Mouse (Mus musculus): ENCODE data around the gene Gm47996. TPM values are rescaled to one million over a fixed set of nuclear protein-coding genes. Genes with fewer than 3 reads are reported as not detected.
A peak's percentile ranks its signal among the peaks of the same experiment; 100 is the strongest.

Gene Gm47996
- polyA plus RNA-seq, 1 experiment from 2014 or later = not detected

- Histone ChIP-seq H3K27me3 (replicated peaks; ENCODE audit: insufficient read depth, low read length) (no peaks in the 10 kb centered on the region), H3K4me3 (ENCODE audit: low read depth, low read length) (no peak overlapping the region), H3K36me3 (ENCODE audit: insufficient read depth, low read length) (no peaks in the 10 kb centered on the region), H3K4me1 (ENCODE audit: insufficient read depth, low read depth, low read length) (no peaks in the 10 kb centered on the region), H3K4me2 (replicated peaks; ENCODE audit: low read depth, low read length) (no peak overlapping the region), H3K27ac (ENCODE audit: low read length) (no peak overlapping the region), H3K9me3 (ENCODE audit: low read length) (no peaks in the 10 kb centered on the region), H3K9ac (replicated peaks; ENCODE audit: low read depth) (no peak overlapping the region)
- TF ChIP-seq CTCF (IDR thresholded peaks at IDR 0.05) = no peak
- TF ChIP-seq EP300 (IDR thresholded peaks at IDR 0.05) = no peak
- WGBS = 50% methylated on average over 3 of the region's 3 CpGs
- ATAC-seq (no peak), DNase-seq (ENCODE audit: low spot score) (no peak)
These were observed 23.8 kb downstream of the Gm47996 start for GRCm38 (mm10) chr1:151233756-151234155.

DNA sequence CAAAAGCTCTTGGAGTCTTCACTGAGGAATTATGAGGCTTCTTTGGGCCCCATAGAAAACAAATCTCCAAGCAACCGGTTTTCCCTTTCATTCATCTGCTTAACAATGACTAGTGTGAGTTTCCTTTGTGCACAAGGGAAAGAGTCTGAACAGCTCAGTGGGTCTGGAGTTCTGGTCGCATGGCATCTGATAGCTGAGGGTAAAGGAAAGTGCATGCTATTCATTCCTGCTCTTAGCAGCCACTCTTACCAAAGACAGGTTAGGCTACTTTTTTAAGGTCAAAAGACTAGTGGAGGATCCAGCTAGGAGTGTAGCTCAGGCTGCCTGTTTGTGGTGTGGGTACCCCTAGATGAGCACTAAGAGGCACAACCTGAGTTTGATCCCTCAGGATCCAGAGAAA is 25.6 kb downstream of the Gm47996 start:
- Histone ChIP-seq H3K4me1 (ENCODE audit: insufficient read depth, low read depth, low read length) (no peaks in the 10 kb centered on the region; the same call in 1 of the 2 replicates), H3K4me2 (replicated peaks; ENCODE audit: low read depth, low read length) (no peak overlapping the region), H3K27me3 (replicated peaks; ENCODE audit: insufficient read depth, low read length) (no peaks in the 10 kb centered on the region), H3K9ac (replicated peaks; ENCODE audit: low read depth) (no peak overlapping the region), H3K36me3 (ENCODE audit: insufficient read depth, low read length) (no peaks in the 10 kb centered on the region), H3K27ac (ENCODE audit: low read length) (no peak overlapping the region), H3K9me3 (ENCODE audit: low read length) (no peaks in the 10 kb centered on the region), H3K4me3 (ENCODE audit: low read depth, low read length) (no peak overlapping the region)
- no peak for TF ChIP-seq EP300 (IDR thresholded peaks at IDR 0.05)
- no peak for TF ChIP-seq CTCF (IDR thresholded peaks at IDR 0.05)
- WGBS = 51% methylated on average over 2 of the region's 2 CpGs
- ATAC-seq (peak; percentile 54), DNase-seq (ENCODE audit: low spot score) (peak; percentile 31)

DNA sequence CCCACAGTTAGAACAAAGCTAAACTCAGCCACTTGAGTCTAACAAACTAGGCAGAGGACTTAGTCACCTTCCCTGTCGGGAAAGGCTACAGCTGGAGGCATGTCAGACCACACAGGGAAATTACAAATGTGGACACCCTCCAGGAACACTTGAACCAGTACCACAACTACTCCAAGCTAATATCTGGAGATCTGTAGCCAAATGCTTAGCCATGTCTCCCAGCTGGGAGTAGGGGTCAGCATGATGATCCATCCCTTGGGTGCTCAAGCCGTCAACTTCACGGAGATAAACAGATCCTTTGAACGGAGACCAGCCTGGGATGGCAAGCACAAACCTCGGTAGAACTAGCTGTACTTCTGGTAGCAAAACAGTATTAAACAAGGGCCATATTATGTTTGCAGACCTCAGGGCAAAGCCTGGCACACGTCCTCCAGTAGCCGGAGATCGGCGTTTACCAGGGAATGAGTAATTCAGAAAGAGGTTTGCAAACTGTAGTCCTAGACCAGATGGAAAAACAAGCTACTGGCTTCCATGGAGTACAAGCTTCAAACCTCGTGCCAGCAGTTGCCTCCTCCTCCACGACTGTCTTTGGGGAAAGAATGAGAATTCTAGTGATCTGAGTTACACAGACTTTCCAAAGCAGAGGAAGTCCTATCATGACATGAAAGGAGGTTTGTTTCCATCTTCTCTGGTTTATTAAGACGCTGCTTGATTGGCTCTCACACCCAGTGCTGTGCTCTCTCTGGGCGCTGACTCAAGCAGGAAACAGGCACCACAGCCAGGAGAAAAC is 26.4 kb downstream of the Gm47996 start:
- Histone ChIP-seq H3K27ac (ENCODE audit: low read length) (peak overlapping the region; percentile 20), H3K36me3 (ENCODE audit: insufficient read depth, low read length) (no peaks in the 10 kb centered on the region)
- ATAC-seq = peak; percentile 83

DNA sequence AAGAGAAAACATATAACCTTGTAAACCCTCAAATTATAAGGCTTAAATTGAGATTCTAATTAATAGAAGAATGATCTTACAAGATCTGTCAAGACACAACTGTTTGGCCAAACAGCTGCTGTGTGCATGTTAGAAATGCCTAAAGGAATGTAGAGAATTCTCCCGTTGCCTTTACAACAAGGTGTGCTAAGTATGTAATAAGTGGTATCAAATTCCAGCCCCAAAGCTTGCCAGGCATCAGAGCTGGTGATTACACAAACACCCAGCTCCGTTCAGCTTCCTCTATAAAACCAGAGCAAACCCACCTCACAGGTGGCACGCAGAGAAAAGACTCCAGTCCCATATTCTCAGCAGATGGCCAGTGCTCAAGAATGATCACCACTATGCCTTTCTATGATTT is 27.8 kb downstream of the Gm47996 start:
- H3K27me3 ChIP-seq (replicated peaks; ENCODE audit: insufficient read depth, low read length) = no peaks in the 10 kb centered on the region
- peak overlapping the region; percentile 47; the same call in 1 of the 2 replicates for H3K27ac ChIP-seq (ENCODE audit: low read length)
- no peak overlapping the region for H3K9ac ChIP-seq (replicated peaks; ENCODE audit: low read depth)
- WGBS = 54% methylated on average over 3 of the region's 3 CpGs
- peak; percentile 66 for ATAC-seq
- no peaks in the 10 kb centered on the region for H3K9me3 ChIP-seq (ENCODE audit: low read length)
- no peaks in the 10 kb centered on the region; the same call in 1 of the 2 replicates for H3K4me1 ChIP-seq (ENCODE audit: insufficient read depth, low read depth, low read length)
- TF ChIP-seq CTCF (IDR thresholded peaks at IDR 0.05) (no peak), EP300 (IDR thresholded peaks at IDR 0.05) (peak; percentile 80)
- no peak overlapping the region for H3K4me2 ChIP-seq (replicated peaks; ENCODE audit: low read depth, low read length)
- peak; percentile 76 for DNase-seq (ENCODE audit: low spot score)
- H3K36me3 ChIP-seq (ENCODE audit: insufficient read depth, low read length) = no peaks in the 10 kb centered on the region
- no peak overlapping the region for H3K4me3 ChIP-seq (ENCODE audit: low read depth, low read length)

More for the DNA sequence above, 26.4 kb downstream of the Gm47996 start:
- no peak overlapping the region for H3K4me2 ChIP-seq (replicated peaks; ENCODE audit: low read depth, low read length)
- TF ChIP-seq EP300 (IDR thresholded peaks at IDR 0.05) (0 out of 2 replicates have a peak, but pooled peaks have one; percentile 21), CTCF (IDR thresholded peaks at IDR 0.05) (no peak)
- H3K4me1 ChIP-seq (ENCODE audit: insufficient read depth, low read depth, low read length) = no peaks in the 10 kb centered on the region; the same call in 1 of the 2 replicates
- H3K27me3 ChIP-seq (replicated peaks; ENCODE audit: insufficient read depth, low read length) = no peaks in the 10 kb centered on the region
- WGBS = 43% methylated on average over 13 of the region's 13 CpGs
- no peak overlapping the region for H3K9ac ChIP-seq (replicated peaks; ENCODE audit: low read depth)
- no peak overlapping the region for H3K4me3 ChIP-seq (ENCODE audit: low read depth, low read length)
- DNase-seq (ENCODE audit: low spot score) = peak; percentile 71
- no peaks in the 10 kb centered on the region for H3K9me3 ChIP-seq (ENCODE audit: low read length)

DNA sequence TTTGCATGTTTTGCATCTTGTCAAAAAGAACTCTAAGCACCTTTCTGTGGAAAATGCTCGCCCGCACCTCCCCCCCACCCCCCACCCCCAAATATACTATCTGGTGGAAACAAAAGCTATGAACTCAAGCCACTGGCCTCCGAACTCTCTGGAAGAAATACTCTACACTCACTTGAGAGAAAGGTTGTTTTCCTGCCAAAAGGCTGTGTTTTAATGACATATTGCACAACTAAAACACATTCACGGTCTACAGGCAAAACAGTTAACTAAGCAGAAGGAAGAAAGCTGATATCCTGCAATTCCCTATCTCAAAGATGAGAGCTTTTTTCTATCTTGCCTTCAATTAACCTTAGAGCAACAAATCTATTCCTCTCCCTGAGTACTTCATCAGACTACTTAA is 33.4 kb downstream of the Gm47996 start:
- Histone ChIP-seq H3K27me3 (replicated peaks; ENCODE audit: insufficient read depth, low read length) (no peaks in the 10 kb centered on the region), H3K4me1 (ENCODE audit: insufficient read depth, low read depth, low read length) (no peaks in the 10 kb centered on the region; the same call in 1 of the 2 replicates), H3K9me3 (ENCODE audit: low read length) (no peaks in the 10 kb centered on the region), H3K4me3 (ENCODE audit: low read depth, low read length) (no peak overlapping the region), H3K9ac (replicated peaks; ENCODE audit: low read depth) (no peak overlapping the region), H3K36me3 (ENCODE audit: insufficient read depth, low read length) (no peaks in the 10 kb centered on the region), H3K27ac (ENCODE audit: low read length) (no peak overlapping the region), H3K4me2 (replicated peaks; ENCODE audit: low read depth, low read length) (no peak overlapping the region)
- peak; percentile 50 for ATAC-seq
- 54% methylated on average over 4 of the region's 4 CpGs for WGBS
- DNase-seq (ENCODE audit: low spot score) = peak; percentile 79
- TF ChIP-seq EP300 (IDR thresholded peaks at IDR 0.05) = no peak
- TF ChIP-seq CTCF (IDR thresholded peaks at IDR 0.05) = no peak

DNA sequence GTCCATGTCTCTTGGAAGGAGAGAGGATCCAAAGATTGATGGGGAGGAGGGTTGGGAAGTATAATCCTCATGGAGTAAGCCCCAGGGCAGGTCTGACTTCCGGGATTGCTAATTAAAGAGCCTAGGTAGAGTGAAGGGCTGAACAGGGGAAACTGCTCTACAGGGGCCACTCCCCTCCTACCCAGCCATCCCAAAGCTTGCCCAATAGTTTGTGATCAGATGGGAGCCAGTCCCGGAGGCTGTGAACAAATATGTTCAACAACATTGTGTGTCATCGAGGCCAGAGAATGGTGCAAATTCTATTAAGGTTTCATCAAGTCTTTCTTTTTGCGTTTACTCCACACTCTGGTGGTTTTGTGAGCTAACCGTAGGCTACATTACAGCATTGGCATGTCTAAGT is 34.1 kb downstream of the Gm47996 start:
- Histone ChIP-seq H3K9ac (replicated peaks; ENCODE audit: low read depth) (no peak overlapping the region), H3K4me3 (ENCODE audit: low read depth, low read length) (no peak overlapping the region), H3K27me3 (replicated peaks; ENCODE audit: insufficient read depth, low read length) (no peaks in the 10 kb centered on the region), H3K27ac (ENCODE audit: low read length) (no peak overlapping the region), H3K9me3 (ENCODE audit: low read length) (no peaks in the 10 kb centered on the region), H3K4me1 (ENCODE audit: insufficient read depth, low read depth, low read length) (no peaks in the 10 kb centered on the region; the same call in 1 of the 2 replicates), H3K4me2 (replicated peaks; ENCODE audit: low read depth, low read length) (no peak overlapping the region), H3K36me3 (ENCODE audit: insufficient read depth, low read length) (no peaks in the 10 kb centered on the region)
- 90% methylated on average over 5 of the region's 5 CpGs for WGBS
- DNase-seq (ENCODE audit: low spot score) = no peak
- TF ChIP-seq CTCF (IDR thresholded peaks at IDR 0.05) (no peak), EP300 (IDR thresholded peaks at IDR 0.05) (no peak)
- ATAC-seq = no peak

Data from lung, postnatal 0 days (tissue).